Mouse (Mus musculus): ENCODE measurements around the gene March6.

DNA sequence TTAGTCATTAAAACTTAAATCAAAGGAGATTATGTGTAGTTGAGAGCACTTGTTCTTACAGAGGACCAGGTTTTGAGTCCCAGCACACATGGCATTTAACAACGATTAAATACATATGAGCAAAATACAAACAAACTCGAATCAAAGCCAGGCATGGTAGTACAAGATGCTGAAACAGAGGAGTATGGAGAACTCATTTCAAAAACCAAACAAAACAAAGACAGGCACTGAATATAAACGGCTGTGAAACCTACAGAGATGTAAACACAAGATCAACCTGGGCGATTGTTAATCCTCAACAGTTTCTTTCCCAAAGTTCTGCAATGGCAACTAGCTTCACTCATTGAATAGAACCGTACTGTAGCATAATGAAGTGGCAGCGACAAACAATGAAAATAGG is 1.8 kb downstream of the March6 start:
- TF ChIP-seq CTCF (IDR thresholded peaks at IDR 0.05; ENCODE audit: low read depth, low read length) (no peak), POLR2A (IDR thresholded peaks at IDR 0.05; ENCODE audit: borderline replicate concordance, low read depth, low read length) (no peak)
